Mouse (Mus musculus) cerebellum, adult 11-12 months (tissue): ENCODE data around the gene Zfp420.
A peak's percentile ranks its signal among the peaks of the same experiment; 100 is the strongest.

Experiments
- DNase-seq: peaks from one replicate; pipeline ENCODE4 v3.0.0; 2022

Gene Zfp420

GRCm38 (mm10) chr7:29905966-29906681 is 46.3 kb downstream of the Zfp420 start, which contains the start of gene Zfp27:
TSS of gene Zfp27 (minus strand) at chr7:29906572.
- DNase-seq, result peak; percentile 85

- peak; percentile 16 for DNase-seq
These were observed 46.9 kb downstream of the Zfp420 start for GRCm38 (mm10) chr7:29906682-29907058.

GRCm38 (mm10) chr7:29907206-29907605 is 47.4 kb downstream of the Zfp420 start:
- DNase-seq, result peak; percentile 22

- peak; percentile 74 for DNase-seq
These were observed 48.6 kb downstream of the Zfp420 start, which contains the start of gene Zfp383 for GRCm38 (mm10) chr7:29908130-29908950. TSS of gene Zfp383 (plus strand) at chr7:29908223.

- peak; percentile 18 for DNase-seq
These were observed 50.5 kb downstream of the Zfp420 start for GRCm38 (mm10) chr7:29910252-29910651.

GRCm38 (mm10) chr7:29912172-29912571 is 52.4 kb downstream of the Zfp420 start:
- DNase-seq, result no peak

- DNase-seq, result no peak
These were observed 57.7 kb downstream of the Zfp420 start for GRCm38 (mm10) chr7:29917371-29918061.

GRCm38 (mm10) chr7:29918062-29918453 is 58.3 kb downstream of the Zfp420 start:
- DNase-seq, result no peak

- DNase-seq, result no peak
These were observed 61.8 kb downstream of the Zfp420 start for GRCm38 (mm10) chr7:29921439-29922093.

- DNase-seq, result no peak
These were observed 63.0 kb downstream of the Zfp420 start for GRCm38 (mm10) chr7:29922780-29923179.
